19 mouse cellular contexts compared by ENCODE assay signal in genomic region chr5:149005083-149005482, GRCm38 (mm10). TPM values are rescaled to one million over a fixed set of nuclear protein-coding genes. Genes with fewer than 3 reads are reported as not detected.
A peak's percentile ranks its signal among the peaks of the same experiment; 100 is the strongest.
DNase-seq lines count a peak whose midpoint lies in the region; ATAC-seq and TF ChIP-seq lines count a peak whose summit lies in the region.
"Had no signal": no experiment of that assay in that cellular context is flagged by ENCODE, and none has a peak within 500 bp of the region (broad histone marks: within the 10 kb centered on the region; RNA-seq: fewer than 3 reads in every experiment).

No protein-coding gene starts in this region.

- WGBS in hindbrain, embryonic 10.5 days = 38% methylated on average over 9 of the region's 9 CpGs
- WGBS in hindbrain, postnatal 0 days = 36% methylated on average over 9 of the region's 9 CpGs
- WGBS in neural tube, embryonic 11.5 days = 45% methylated on average over 9 of the region's 9 CpGs
- WGBS in limb, embryonic 10.5 days = 43% methylated on average over 9 of the region's 9 CpGs
- WGBS in midbrain, embryonic 13.5 days = 49% methylated on average over 9 of the region's 9 CpGs

- TF ChIP-seq CTCF in hindbrain, postnatal 0 days (IDR thresholded peaks at IDR 0.05; ENCODE audit: low read depth) = no peak

- no peak for DNase-seq in hindbrain, embryonic 10.5 days (ENCODE audit: low spot score)
- no peak for DNase-seq in hindbrain, postnatal 0 days (ENCODE audit: low spot score)
- DNase-seq in neural tube, embryonic 11.5 days (ENCODE audit: low spot score) = peak; percentile 29
- no peak for DNase-seq in neural tube, embryonic 10.5 days (ENCODE audit: extremely low spot score, low spot score)
- no peak for DNase-seq in limb, embryonic 10.5 days (ENCODE audit: low spot score)
- peak; percentile 52 for DNase-seq in thymus, postnatal 25 days
- no peak for DNase-seq in right cerebral cortex, adult 18-20 months
- DNase-seq: adrenal gland, adult 8-10 months; cerebellum, adult 9-11 months; heart, adult 2 months; kidney, postnatal 10 days; lung, adult 2 months had no signal

- no peak overlapping the region for H3K9ac ChIP-seq in hindbrain, postnatal 0 days (replicated peaks; ENCODE audit: low read length)
- no peak overlapping the region for H3K9ac ChIP-seq in neural tube, embryonic 11.5 days (ENCODE audit: low read length)
- no peak overlapping the region for H3K9ac ChIP-seq in midbrain, embryonic 13.5 days (replicated peaks)
- H3K9ac ChIP-seq: midbrain, embryonic 15.5 days had no signal

- no peak overlapping the region for H3K4me3 ChIP-seq in hindbrain, embryonic 10.5 days
- no peak overlapping the region for H3K4me3 ChIP-seq in hindbrain, postnatal 0 days (ENCODE audit: low read length)
- no peak overlapping the region for H3K4me3 ChIP-seq in neural tube, embryonic 11.5 days (ENCODE audit: low read depth, low read length)
- H3K4me3 ChIP-seq in limb, embryonic 10.5 days = no peak overlapping the region
- H3K4me3 ChIP-seq in midbrain, embryonic 13.5 days (replicated peaks) = no peak overlapping the region
- H3K4me3 ChIP-seq: forebrain, embryonic 10.5 days; heart, adult 2 months; megakaryocyte, embryonic 14.5 days; midbrain, embryonic 15.5 days had no signal

- H3K9me3 ChIP-seq in hindbrain, embryonic 10.5 days = no peaks in the 10 kb centered on the region
- H3K9me3 ChIP-seq in hindbrain, postnatal 0 days (ENCODE audit: low read length) = no peaks in the 10 kb centered on the region
- H3K9me3 ChIP-seq in neural tube, embryonic 11.5 days (ENCODE audit: control insufficient read depth, low read length) = no peaks in the 10 kb centered on the region
- no peaks in the 10 kb centered on the region for H3K9me3 ChIP-seq in limb, embryonic 10.5 days (replicated peaks)
- no peaks in the 10 kb centered on the region for H3K9me3 ChIP-seq in midbrain, embryonic 13.5 days
- H3K9me3 ChIP-seq: forebrain, embryonic 10.5 days; midbrain, embryonic 15.5 days had no signal

- no peak overlapping the region for H3K4me2 ChIP-seq in hindbrain, postnatal 0 days (ENCODE audit: low read depth, low read length)
- H3K4me2 ChIP-seq in neural tube, embryonic 11.5 days (ENCODE audit: low read depth) = no peak overlapping the region
- no peak overlapping the region for H3K4me2 ChIP-seq in midbrain, embryonic 13.5 days (replicated peaks)
- H3K4me2 ChIP-seq: midbrain, embryonic 15.5 days had no signal

- H3K4me1 ChIP-seq in hindbrain, embryonic 10.5 days (replicated peaks) = peaks cover 41% of the 10 kb centered on the region
- 0 out of 2 replicates have a peak, but pooled peaks cover 3% of the 10 kb centered on the region for H3K4me1 ChIP-seq in hindbrain, postnatal 0 days (ENCODE audit: insufficient read depth, low read length)
- H3K4me1 ChIP-seq in neural tube, embryonic 11.5 days (ENCODE audit: control insufficient read depth, insufficient read depth, low read length) = peaks cover 3% of the 10 kb centered on the region
- H3K4me1 ChIP-seq in limb, embryonic 10.5 days = peaks cover 50% of the 10 kb centered on the region
- peaks cover 7% of the 10 kb centered on the region for H3K4me1 ChIP-seq in midbrain, embryonic 13.5 days (replicated peaks)

- H3K27ac ChIP-seq in hindbrain, embryonic 10.5 days = peak overlapping the region; percentile 64
- H3K27ac ChIP-seq in hindbrain, postnatal 0 days = no peak overlapping the region
- H3K27ac ChIP-seq in neural tube, embryonic 11.5 days (ENCODE audit: low read depth, low read length) = no peak overlapping the region
- peak overlapping the region; percentile 88 for H3K27ac ChIP-seq in limb, embryonic 10.5 days
- no peak overlapping the region for H3K27ac ChIP-seq in midbrain, embryonic 13.5 days
- H3K27ac ChIP-seq: heart, adult 2 months; midbrain, embryonic 15.5 days had no signal

- H3K27me3 ChIP-seq in hindbrain, embryonic 10.5 days (ENCODE audit: insufficient read depth, poor library complexity, severe bottlenecking) = peaks cover 6% of the 10 kb centered on the region; the same call in 1 of the 2 replicates
- no peaks in the 10 kb centered on the region for H3K27me3 ChIP-seq in hindbrain, postnatal 0 days (ENCODE audit: insufficient read depth, low read length)
- H3K27me3 ChIP-seq in neural tube, embryonic 11.5 days (ENCODE audit: control insufficient read depth, insufficient read depth, low read length) = no peaks in the 10 kb centered on the region
- no peaks in the 10 kb centered on the region for H3K27me3 ChIP-seq in limb, embryonic 10.5 days (ENCODE audit: low read depth, poor library complexity, severe bottlenecking)
- H3K27me3 ChIP-seq in midbrain, embryonic 13.5 days = peaks cover 6% of the 10 kb centered on the region
- H3K27me3 ChIP-seq: megakaryocyte, embryonic 14.5 days; midbrain, embryonic 15.5 days had no signal

- ATAC-seq in hindbrain, postnatal 0 days = no peak
- ATAC-seq in neural tube, embryonic 11.5 days (ENCODE audit: insufficient read depth, low FRiP score, low TSS enrichment) = no peak
- no peak for ATAC-seq in midbrain, embryonic 13.5 days

- H3K36me3 ChIP-seq in hindbrain, embryonic 10.5 days = no peaks in the 10 kb centered on the region
- no peaks in the 10 kb centered on the region for H3K36me3 ChIP-seq in hindbrain, postnatal 0 days (ENCODE audit: insufficient read depth, low read length)
- no peaks in the 10 kb centered on the region for H3K36me3 ChIP-seq in neural tube, embryonic 11.5 days (ENCODE audit: control insufficient read depth, insufficient read depth, low read length)
- no peaks in the 10 kb centered on the region for H3K36me3 ChIP-seq in limb, embryonic 10.5 days
- no peaks in the 10 kb centered on the region for H3K36me3 ChIP-seq in midbrain, embryonic 13.5 days
- H3K36me3 ChIP-seq: forebrain, embryonic 10.5 days; midbrain, embryonic 15.5 days had no signal

RNA-seq across cellular contexts. Expression of gene Gm42791, which starts 10.1 kb away (rescaled TPM):
- 1.6 and 3.8 TPM in 2 replicates for polyA plus RNA-seq in hindbrain, embryonic 10.5 days (2016; fragmentation: Nextera tagmentation; extraction: Ambion mirVana)
- total RNA-seq in hindbrain, postnatal 0 days (2014; rRNA removed) = not detected in 2 replicates
- 1.6 and 6.1 TPM in 2 replicates for polyA plus RNA-seq in hindbrain, postnatal 0 days (2015; fragmentation: Nextera tagmentation; extraction: Ambion mirVana)
- polyA plus RNA-seq in neural tube, embryonic 11.5 days (2014; fragmentation: Nextera tagmentation; extraction: Ambion mirVana) = 0.50 and 2.0 TPM in 2 replicates
- 0.85 TPM in 1 of 2 replicates, not detected in the other for polyA plus RNA-seq in limb, embryonic 10.5 days (2016; fragmentation: Nextera tagmentation; extraction: Ambion mirVana)
- 2.0 and 3.6 TPM in 2 replicates for polyA plus RNA-seq in midbrain, embryonic 13.5 days (2015; fragmentation: Nextera tagmentation; extraction: Ambion mirVana)
- total RNA-seq: liver, adult 2 months had no signal
- polyA plus RNA-seq: heart, adult 2 months; heart, embryonic 16.5 days; hindbrain, embryonic 11.5 days; liver, adult 2 months; lung, adult 2 months had no signal

Comparison
In these comparisons a context has a peak if more than half of its experiments do, and no peak if none do; other contexts are left out.
1. DNase-seq: peak in neural tube, embryonic 11.5 days (single experiment) and thymus, postnatal 25 days (single experiment); none in hindbrain, embryonic 10.5 days (single experiment), hindbrain, postnatal 0 days (single experiment), neural tube, embryonic 10.5 days (single experiment), limb, embryonic 10.5 days (single experiment) and right cerebral cortex, adult 18-20 months (single experiment).
2. H3K27ac ChIP-seq: peak in hindbrain, embryonic 10.5 days (single experiment) and limb, embryonic 10.5 days (single experiment); none in hindbrain, postnatal 0 days (single experiment), neural tube, embryonic 11.5 days (single experiment) and midbrain, embryonic 13.5 days (single experiment).